Mouse (Mus musculus): ENCODE measurements around the gene Trim40. TPM values are rescaled to one million over a fixed set of nuclear protein-coding genes. Genes with fewer than 3 reads are reported as not detected.

Trim40 gene
- total RNA-seq, 1 experiment from 2014 or later = 0.61 TPM

DNA sequence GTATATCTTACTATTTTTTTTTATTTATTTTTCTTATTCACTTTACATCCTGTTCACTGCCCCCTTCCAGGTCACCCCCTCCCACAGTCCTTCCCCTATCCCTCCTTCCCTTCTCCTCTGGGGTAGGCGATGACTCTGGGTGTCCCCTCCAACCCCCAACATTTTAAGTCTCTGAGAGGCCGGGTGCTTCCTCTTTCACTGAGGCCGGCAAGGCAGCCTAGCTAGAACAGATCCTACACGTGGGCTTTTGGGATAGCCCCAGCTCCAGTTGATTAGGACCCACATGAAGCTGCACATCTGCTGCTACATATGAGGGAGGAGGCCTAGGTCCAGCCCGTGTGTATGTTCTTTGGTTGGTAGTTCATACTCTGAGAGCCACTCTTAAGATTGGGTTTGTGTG, 50.9 kb downstream of the Trim40 start:
- no peak for DNase-seq

DNA sequence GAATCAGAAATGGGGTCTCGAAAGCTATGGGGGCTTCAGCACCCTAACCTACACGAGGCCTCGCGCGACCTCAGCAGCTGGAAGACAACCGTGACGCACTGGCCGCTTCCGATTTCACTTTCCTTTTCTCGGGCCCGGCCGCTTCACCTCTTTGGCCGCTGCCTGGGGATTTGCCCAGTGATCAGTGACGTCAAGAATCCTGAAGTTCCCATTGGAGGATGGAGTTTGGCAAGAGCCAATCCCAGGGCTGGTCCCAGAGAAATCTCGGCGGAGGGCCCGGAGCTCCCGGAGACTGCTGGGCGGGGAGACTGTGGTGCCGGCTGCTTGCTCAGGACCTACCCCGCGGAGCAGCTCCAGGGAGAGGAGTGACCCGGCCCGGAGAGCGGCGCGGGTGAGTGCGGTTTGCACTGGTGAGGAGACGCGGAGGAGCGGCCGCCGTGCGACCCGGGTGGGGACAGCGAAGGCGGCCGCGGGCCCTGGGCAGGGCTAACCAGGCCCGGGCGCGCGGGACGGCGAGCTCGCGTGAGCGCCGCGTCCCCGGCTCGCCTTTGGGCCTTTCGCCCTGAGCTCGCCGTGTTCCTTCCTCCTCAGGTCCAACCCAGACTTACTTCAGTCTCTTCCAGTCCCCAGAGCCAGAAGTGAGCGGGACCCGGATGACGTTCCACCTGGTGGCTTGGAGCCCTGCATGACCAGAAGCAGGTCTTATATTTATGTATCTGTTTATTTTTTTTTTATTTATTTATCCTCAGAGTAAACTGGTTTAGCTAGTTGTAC, 52.9 kb downstream of the Trim40 start, which contains the start of gene Trim26:
TSS of gene Trim26 (plus strand) at position 261 of the 774 bp plus-strand sequence.
- DNase-seq = peak; percentile 94

DNA sequence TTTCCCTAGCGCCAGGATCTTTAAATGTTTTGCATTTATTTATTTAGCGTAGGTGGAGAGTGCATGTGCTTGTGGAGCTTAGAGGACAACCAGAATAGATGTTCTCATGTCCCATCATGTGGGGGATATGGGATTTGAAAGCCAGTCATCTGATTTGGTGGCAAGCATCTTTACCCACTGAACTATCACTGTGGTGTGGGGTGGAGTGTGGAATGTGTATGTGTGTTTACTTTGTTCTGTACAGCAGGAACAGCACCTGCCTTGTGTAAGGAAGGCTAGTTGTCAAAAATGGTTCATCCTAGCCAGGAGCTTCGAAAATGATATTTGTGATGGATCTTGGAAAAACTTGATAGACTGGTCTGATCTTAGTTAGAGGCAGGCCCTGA, 53.5 kb downstream of the Trim40 start:
- no peak for DNase-seq

DNA sequence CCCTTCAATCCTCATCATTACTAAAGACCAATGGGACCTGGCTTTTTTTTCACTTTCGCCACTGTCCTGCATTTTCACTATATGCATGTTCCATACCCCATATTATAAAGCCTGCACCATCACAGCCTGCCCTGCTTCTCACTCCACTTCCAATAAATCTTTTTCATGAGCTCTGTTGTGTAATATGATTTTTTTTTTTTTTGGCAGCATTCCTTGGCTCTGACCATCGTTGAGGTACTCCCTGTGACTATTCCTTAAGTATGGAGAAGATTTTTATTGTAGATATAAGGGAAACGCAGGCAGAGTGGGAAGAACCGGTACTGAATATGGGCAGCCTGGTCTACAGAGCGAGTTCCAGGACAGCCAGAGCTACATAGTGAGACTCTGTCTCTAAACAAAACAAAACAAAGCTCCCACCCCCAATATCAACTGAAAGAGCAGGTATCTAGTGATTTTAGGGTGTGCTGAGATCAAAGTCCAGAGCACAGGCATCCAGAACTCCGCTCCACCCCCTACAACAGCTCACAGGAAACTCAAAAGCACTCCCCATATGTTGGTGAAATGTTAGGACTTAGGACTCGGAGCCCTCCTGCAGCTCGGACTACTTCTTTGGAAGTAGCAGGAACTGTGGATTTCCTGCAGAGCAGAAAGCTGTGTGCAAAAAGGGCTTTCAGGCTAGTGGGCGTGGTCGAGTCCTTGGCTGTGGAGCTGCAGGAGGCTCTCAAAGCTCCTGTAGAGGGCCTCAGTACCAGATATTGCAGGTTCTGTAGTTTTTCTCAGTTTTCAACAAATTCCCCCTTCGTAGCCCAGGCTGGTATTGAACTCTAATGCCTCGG, 54.1 kb downstream of the Trim40 start:
- DNase-seq = peak; percentile 69

DNA sequence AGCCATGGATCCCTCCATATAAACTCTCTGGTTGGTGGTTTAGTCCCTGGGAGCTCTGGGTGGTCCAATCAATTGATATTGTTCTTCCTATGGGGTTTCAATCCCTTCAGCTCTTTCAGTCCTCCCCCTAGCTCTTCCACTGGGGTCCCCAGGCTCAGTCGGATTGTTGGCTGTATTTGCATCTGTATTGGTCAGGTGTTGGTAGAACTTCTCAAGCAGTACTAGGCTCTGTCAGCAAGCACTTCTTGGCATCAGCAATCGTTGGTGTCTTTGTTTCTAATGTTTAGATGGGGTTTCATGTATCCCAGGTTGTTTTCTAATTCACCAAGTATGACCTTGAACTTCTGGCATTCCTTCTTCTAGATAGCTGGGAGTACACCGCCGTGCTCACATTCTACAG, 57.2 kb downstream of the Trim40 start:
- DNase-seq = no peak

Other genes with a start within 250 kb of the Trim40 start
- gene H2-M9, start 247.5 kb downstream of the Trim40 start, total RNA-seq (2021) = 0.30 TPM in 1 of 2 replicates, not detected in the other
- not detected in 2 replicates for gene H2-M1, start 217.9 kb downstream of the Trim40 start, total RNA-seq (2021)
- gene H2-M10.5, start 117.2 kb downstream of the Trim40 start, total RNA-seq (2021) = not detected in 2 replicates
- not detected in 2 replicates for gene H2-M10.6, start 78.0 kb downstream of the Trim40 start, total RNA-seq (2021)
- gene Trim26, start 53.0 kb downstream of the Trim40 start, total RNA-seq (2021) = 69.2 and 77.1 TPM in 2 replicates
- not detected in 2 replicates for gene Trim15, start 22.9 kb downstream of the Trim40 start, total RNA-seq (2021)
- 0.27 and 0.67 TPM in 2 replicates for gene Trim10, start 20.5 kb downstream of the Trim40 start, total RNA-seq (2021)
- gene Trim31, start 8.0 kb upstream of the Trim40 start, total RNA-seq (2021) = not detected in 2 replicates
- 0.85 TPM in 1 of 2 replicates, not detected in the other for gene Rnf39, start 52.8 kb upstream of the Trim40 start, total RNA-seq (2021)
- 78.7 and 85.4 TPM in 2 replicates for gene Ppp1r11, start 61.6 kb upstream of the Trim40 start, total RNA-seq (2021)
- gene Znrd1, start 68.4 kb upstream of the Trim40 start, total RNA-seq (2021) = 33.8 and 41.3 TPM in 2 replicates
- 16.5 and 21.2 TPM in 2 replicates for gene Znrd1as, start 68.5 kb upstream of the Trim40 start, total RNA-seq (2021)
- not detected in 2 replicates for gene 2410137M14Rik, start 91.1 kb upstream of the Trim40 start, total RNA-seq (2021)
- gene H2-M5, start 99.4 kb upstream of the Trim40 start, total RNA-seq (2021) = not detected in 2 replicates
- gene Zfp57, start 111.0 kb upstream of the Trim40 start, total RNA-seq (2021) = 2.5 and 3.8 TPM in 2 replicates
- gene Mog, start 133.3 kb upstream of the Trim40 start, total RNA-seq (2021) = not detected in 2 replicates
- gene Gabbr1, start 155.8 kb upstream of the Trim40 start, total RNA-seq (2021) = 39.6 and 46.0 TPM in 2 replicates
- not detected in 2 replicates for gene Olfr90, start 198.4 kb upstream of the Trim40 start, total RNA-seq (2021)
- gene Olfr91, start 208.2 kb upstream of the Trim40 start, total RNA-seq (2021) = not detected in 2 replicates
- not detected in 2 replicates for gene Olfr92, start 230.0 kb upstream of the Trim40 start, total RNA-seq (2021)

Measured in adrenal gland, postnatal 25 days (tissue).